Mouse (Mus musculus): ENCODE measurements around the gene Scrg1.
"Not testable (repeated sequence)": the region's sequence is repeated elsewhere in the genome, so short reads cannot be mapped to it uniquely, and the experiment has no call there.

The Scrg1 gene

DNA sequence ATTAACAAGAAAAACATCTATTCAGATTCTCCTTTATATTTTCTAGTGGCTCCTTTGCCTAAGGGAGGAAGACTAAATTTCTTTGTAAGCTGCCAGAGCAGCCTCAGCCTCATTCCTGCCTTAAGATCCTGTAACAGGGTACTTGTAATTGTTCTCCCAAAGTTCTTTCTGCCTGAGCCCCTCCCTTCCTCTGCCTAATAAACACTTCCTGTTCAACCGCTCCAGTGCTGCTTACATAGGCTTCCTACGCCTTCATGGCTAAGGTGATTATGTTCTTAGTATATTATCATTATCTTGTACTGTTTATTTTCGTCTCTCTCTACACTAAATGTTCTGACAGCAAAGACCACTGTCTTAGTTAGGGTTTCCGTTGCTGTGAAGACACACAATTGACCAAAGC lies 52.9 kb downstream of the Scrg1 start:
- DNase-seq (ENCODE audit: low spot score), result no peak

DNA sequence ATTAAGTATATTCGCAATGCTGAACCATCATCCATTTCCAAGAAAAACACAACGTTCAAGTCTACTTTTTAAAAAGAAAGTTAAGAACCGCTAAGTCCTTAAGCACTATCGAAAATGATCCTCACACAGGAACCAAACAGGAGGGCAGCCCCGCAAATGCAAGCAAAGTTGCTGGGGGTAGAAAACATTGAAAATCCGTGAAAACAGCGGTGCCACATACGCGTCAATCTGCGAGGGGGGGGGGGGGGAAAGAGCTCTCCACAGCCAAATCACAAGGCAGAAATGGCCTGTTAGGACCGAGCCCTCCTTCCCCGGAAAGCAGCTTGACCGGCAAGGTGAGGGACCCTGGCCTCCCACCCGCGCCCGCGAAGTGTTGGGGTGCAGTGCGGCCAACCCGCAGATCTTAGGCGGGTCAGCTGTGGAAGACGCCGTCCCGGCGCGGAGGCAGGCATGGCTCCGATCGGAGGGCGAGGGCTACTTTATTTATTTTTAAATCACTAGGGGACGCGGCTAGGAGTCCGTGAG lies 55.1 kb downstream of the Scrg1 start:
- DNase-seq (ENCODE audit: low spot score), result no peak

DNA sequence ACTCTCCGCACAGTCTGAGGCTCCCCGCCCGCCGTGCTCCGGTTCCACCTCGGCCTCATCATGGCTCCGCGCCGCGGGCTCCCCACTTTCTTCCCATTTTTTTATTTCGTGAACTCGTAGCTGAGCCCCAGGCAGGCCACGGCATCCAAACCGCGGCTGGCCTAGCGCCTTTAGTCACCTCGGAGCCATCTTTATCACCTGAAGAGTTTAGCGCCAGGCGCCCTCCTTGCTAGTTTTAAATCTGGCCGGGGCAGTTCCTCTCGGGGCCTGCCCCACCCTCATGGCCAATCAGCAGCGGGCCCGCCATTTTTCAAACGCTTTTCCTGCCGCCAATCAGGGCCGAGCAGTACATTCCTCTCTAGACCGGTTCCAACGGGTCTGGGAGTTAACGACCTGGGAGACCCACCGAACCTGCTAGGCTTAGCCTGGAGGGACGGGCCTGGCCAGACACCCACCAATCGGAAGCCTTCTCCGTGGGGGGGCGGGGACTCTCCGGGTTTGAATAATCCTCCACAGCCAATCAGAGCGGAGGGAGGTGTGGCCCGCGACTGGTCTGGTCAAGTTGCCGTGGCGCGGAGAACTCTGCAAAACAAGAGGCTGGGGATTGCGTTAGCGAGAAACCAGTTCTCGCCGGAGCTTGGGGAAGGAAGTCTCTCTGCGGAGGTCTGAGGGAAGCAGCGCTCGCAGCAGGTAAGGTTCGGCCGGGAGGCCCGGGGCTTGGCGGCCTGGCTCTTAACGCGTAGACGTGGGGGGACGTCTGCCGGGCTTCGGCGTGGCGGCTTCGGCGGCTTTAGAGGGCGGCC lies 55.8 kb downstream of the Scrg1 start, which contains the start of gene Hmgb2:
Gene Hmgb2 (plus strand): TSS at position 592 of the 803 bp plus-strand sequence.
- DNase-seq (ENCODE audit: low spot score), result peak; percentile 95

DNA sequence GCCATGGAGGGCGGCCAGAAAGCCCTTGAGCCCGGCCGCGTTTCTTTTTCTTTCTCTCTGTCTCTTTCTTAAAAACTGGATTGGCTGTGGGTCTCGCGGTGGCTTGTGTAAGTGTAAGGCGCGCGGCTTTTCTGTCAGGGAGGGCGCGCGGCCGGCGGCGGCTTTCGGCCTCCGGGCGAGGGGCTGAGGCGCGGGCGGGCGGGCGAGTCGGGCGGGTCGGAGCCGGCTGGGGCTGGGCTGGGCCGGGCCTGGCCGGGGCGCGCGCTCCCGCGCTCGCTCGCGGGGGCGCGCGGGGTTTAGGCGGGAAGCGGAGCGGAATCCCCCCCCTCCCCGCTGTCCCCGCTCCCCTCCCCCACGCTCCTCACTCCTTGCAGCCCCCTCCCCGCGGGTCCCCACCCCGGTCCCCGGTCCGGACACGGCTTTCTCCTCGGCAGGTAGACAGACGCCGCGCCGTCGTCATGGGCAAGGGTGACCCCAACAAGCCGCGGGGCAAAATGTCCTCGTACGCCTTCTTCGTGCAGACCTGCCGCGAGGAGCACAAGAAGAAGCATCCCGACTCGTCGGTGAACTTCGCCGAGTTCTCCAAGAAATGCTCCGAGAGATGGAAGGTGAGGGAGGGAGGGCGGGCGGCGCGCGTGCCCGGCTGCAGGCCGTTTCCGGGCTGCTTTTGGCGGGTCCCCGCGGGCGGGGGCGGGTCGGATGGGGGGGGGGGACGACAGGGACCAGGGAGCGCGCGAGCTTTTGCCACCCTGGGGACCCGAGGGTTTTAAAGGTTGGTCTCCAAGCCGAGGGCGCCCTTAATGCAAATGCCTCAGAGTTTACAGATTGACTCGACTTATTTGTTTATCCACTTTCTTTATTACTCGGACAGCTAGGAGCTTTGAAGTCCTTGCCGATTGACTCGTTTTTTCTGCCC lies 56.7 kb downstream of the Scrg1 start:
- peak; percentile 18 for DNase-seq (ENCODE audit: low spot score)

DNA sequence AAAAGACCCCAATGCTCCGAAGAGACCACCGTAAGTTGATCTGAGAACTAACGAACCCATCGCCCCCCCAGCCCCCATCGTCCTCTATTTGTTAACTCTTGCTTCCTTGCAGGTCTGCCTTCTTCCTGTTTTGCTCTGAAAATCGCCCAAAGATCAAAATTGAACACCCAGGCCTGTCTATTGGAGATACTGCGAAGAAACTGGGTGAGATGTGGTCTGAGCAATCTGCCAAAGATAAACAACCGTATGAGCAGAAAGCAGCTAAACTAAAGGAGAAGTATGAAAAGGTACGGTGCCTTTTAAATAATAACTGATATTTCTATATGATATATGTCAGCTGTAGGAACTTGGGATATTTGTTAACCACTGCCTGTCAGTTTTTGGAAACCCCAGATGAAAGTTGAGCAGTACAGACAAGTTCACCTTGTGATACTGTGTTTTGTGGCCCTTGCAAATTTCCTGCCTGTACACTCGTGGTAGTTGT lies 57.5 kb downstream of the Scrg1 start:
- DNase-seq (ENCODE audit: low spot score), result not testable (repeated sequence)

DNA sequence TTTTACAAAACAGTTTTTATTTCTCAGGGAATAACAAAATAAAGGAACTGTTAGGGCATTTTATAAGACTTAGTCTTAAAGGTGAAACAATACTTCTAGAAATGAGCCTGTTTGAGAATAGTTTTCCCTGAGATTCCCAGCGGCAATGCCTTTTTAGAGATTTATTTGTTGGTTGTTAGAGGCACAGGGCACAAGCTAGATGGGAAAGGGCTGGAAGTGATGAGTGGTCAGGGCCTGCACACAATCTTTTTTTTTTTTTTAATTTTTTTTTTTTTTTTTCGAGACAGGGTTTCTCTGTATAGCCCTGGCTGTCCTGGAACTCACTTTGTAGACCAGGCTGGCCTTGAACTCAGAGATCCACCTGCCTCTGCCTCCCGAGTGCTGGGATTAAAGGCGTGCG lies 61.0 kb downstream of the Scrg1 start:
- not testable (repeated sequence) for DNase-seq (ENCODE audit: low spot score)

DNA sequence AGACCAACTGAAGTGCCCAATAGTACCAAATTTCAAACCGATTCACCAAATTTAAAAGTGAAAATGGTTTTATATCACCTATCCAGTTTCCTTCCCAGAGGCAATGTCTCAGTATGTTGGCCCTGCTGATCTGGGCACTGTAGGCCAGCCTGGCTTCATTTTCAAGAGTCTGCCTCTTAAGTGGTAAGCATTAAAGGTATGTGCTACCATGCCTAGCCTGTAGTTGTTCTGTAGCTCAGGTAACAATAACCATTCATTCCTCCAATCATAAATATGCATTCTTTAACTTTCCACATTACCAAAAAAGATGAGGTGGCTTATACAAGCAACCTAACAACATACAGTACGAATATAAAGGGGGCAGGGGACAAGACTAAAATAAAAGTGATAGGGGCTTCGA lies 62.0 kb downstream of the Scrg1 start:
- no peak for DNase-seq (ENCODE audit: low spot score)

DNA sequence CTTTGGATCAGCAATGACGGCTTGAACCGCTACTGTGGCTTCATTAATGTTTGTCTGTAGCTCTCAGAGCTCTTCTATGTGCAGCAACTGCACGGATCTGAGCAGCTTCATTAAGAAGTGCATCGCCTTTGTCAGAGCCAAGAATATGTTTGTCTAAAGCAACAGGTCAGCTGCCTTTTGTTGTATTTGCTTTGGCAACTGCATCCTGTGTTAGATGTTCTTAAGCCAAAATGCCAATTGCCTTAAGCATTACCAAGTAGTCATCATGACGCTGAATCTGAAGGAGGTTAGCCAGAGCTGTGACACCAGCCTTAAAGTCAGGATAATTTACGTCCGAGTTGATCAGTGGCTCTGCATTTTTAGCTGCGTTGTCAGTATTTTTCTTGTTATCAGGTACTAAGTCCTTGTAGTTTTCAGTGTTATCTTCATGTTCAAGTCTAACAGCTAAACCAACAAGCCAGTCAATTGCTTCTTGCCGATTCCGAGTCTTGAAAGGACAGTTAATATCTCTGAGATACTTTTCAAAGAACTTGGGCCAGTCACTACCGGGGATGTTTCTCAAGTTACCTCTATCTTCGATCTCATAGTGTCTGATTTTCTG lies 64.6 kb downstream of the Scrg1 start:
- DNase-seq (ENCODE audit: low spot score), result no peak
